Mouse (Mus musculus) bone marrow, adult 2 months (tissue): ENCODE measurements around the gene Plekho1.

Experiments
- CTCF ChIP-seq: fragments of 200-500 bp; IDR thresholded peaks from 2 replicates; pipeline ENCODE4 v1.5.1; 2011; ENCODE audit warnings: low read length, control low read depth; ENCODE audit not compliant: control insufficient read depth, insufficient read depth
- POLR2A ChIP-seq: fragments of 200-500 bp; IDR thresholded peaks from 2 replicates; pipeline ENCODE4 v1.6.1; 2011; ENCODE audit warnings: low read depth, mild to moderate bottlenecking, control low read depth, low read length, borderline replicate concordance; ENCODE audit not compliant: control insufficient read depth

DNA sequence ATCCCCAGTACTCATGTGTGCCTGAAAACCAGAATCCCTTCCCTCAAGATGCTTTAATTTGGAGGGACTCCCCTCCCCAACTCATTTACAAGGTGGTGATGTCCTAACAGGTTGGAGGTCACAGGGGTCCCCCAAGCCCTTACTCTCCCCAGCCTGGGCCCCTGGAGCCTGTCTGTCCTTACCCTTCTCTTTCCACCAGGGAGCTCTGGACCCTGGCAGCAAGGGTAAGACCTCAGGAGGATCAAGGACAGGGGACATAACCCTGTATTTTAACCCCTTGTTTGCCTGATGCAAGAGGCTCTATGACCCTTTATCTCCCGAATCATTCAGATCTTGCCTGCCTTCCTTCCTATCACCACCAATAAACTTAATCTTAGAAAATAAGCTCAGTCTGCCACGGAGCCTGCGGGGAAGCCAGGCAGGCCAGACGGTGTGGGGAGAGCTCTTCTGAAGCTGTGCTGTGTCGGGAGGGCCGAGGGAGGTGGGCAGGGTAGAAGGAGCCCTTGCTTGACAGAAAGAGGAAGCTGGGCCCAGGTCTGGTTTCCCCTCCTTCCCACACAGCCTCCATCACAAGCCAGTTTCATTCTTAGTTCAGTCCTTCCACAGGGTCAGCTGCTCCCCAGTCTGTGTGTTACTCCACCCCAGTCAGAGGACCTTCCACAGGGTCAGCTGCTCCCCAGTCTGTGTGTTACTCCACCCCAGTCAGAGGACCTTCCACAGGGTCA is 8.3 kb downstream of the Plekho1 start:
- TF ChIP-seq CTCF (no peak), POLR2A (no peak; the same call in 1 of the 2 replicates)
